Mouse (Mus musculus): Measurements from ENCODE around the gene Ntn4.

Ntn4 gene

GRCm38 (mm10) chr10:93687781-93688180, 47.3 kb downstream of the Ntn4 start:
- DNase-seq, result no peak

- DNase-seq, result no peak
These were observed 48.1 kb downstream of the Ntn4 start for GRCm38 (mm10) chr10:93688306-93689171.

- DNase-seq, result no peak
These were observed 50.9 kb downstream of the Ntn4 start for GRCm38 (mm10) chr10:93691344-93691743.

GRCm38 (mm10) chr10:93695043-93695791, 54.7 kb downstream of the Ntn4 start:
- no peak for DNase-seq

GRCm38 (mm10) chr10:93696001-93696400, 55.5 kb downstream of the Ntn4 start:
- peak; percentile 39 to 60 for DNase-seq

GRCm38 (mm10) chr10:93697866-93698483, 57.5 kb downstream of the Ntn4 start:
- DNase-seq, result no peak

GRCm38 (mm10) chr10:93699689-93700478, 59.4 kb downstream of the Ntn4 start:
- DNase-seq, result no peak

GRCm38 (mm10) chr10:93700589-93701363, 60.3 kb downstream of the Ntn4 start:
- no peak for DNase-seq

- no peak for DNase-seq
These were observed 63.5 kb downstream of the Ntn4 start for GRCm38 (mm10) chr10:93703946-93704345.

GRCm38 (mm10) chr10:93707149-93708075, 66.9 kb downstream of the Ntn4 start:
- peak; percentile 60 to 67 for DNase-seq

- DNase-seq, result no peak
These were observed 67.6 kb downstream of the Ntn4 start for GRCm38 (mm10) chr10:93708076-93708473.

GRCm38 (mm10) chr10:93708515-93708914, 68.0 kb downstream of the Ntn4 start:
- no peak for DNase-seq

- DNase-seq, result no peak
These were observed 69.1 kb downstream of the Ntn4 start for GRCm38 (mm10) chr10:93709536-93709935.

- DNase-seq, result no peak
These were observed 81.3 kb downstream of the Ntn4 start for GRCm38 (mm10) chr10:93721625-93722337.

- no peak for DNase-seq
These were observed 83.6 kb downstream of the Ntn4 start for GRCm38 (mm10) chr10:93723942-93724542.

- no peak for DNase-seq
These were observed 87.7 kb downstream of the Ntn4 start for GRCm38 (mm10) chr10:93728131-93728530.

GRCm38 (mm10) chr10:93730514-93730913, 90.0 kb downstream of the Ntn4 start:
- DNase-seq, result peak; percentile 52 to 69

GRCm38 (mm10) chr10:93731248-93731691, 90.8 kb downstream of the Ntn4 start:
- DNase-seq, result no peak

GRCm38 (mm10) chr10:93736114-93736645, 95.7 kb downstream of the Ntn4 start:
- peak; percentile 46 to 58 for DNase-seq

All from cerebellum, adult 18-20 months (tissue).